Mouse (Mus musculus) stomach, postnatal 0 days (tissue): ENCODE results near the gene Fmn2. TPM values are rescaled to one million over a fixed set of nuclear protein-coding genes. Genes with fewer than 3 reads are reported as not detected.

Experiments
- ATAC-seq: fragments of 200-750 bp; cut with Nextera tagmentation; 2 replicates; pipeline ENCODE4 v1.8.0; 2017; ENCODE audit not compliant: low FRiP score, low TSS enrichment
- DNase-seq: peaks from one replicate; pipeline ENCODE4 v3.0.0-alpha.2; 2016; ENCODE audit warnings: low spot score
- H3K27ac ChIP-seq: fragments of 300-500 bp; sonication (generic); replicated peaks from 2 replicates; pipeline ENCODE4 v1.5.1; 2014; ENCODE audit warnings: mild to moderate bottlenecking, control low read depth
- H3K27me3 ChIP-seq: fragments of 300-500 bp; sonication (generic); 2 replicates; pipeline ENCODE4 v1.6.1; 2014; ENCODE audit warnings: low read length; ENCODE audit not compliant: control insufficient read depth, insufficient read depth
- H3K36me3 ChIP-seq: fragments of 300-500 bp; sonication (generic); 2 replicates; pipeline ENCODE4 v1.6.1; 2014; ENCODE audit warnings: low read length, mixed read lengths; ENCODE audit not compliant: control insufficient read depth, insufficient read depth
- H3K4me1 ChIP-seq: fragments of 300-500 bp; sonication (generic); replicated peaks from 2 replicates; pipeline ENCODE4 v1.6.1; 2014; ENCODE audit warnings: antibody characterized with exemption; ENCODE audit not compliant: control insufficient read depth, insufficient read depth
- H3K4me2 ChIP-seq: fragments of 300-500 bp; sonication (generic); replicated peaks from 2 replicates; pipeline ENCODE4 v1.6.1; 2014; ENCODE audit warnings: low read depth, mild to moderate bottlenecking, control low read depth, moderate library complexity
- H3K4me3 ChIP-seq: fragments of 300-500 bp; sonication (generic); 2 replicates; pipeline ENCODE4 v1.5.1; 2014; ENCODE audit warnings: low read depth, low read length, control low read depth
- H3K9ac ChIP-seq: fragments of 300-500 bp; sonication (generic); 2 replicates; pipeline ENCODE4 v1.6.1; 2014; ENCODE audit warnings: mild to moderate bottlenecking, low read length, control low read depth, mixed read lengths
- H3K9me3 ChIP-seq: fragments of 300-500 bp; sonication (generic); 2 replicates; pipeline ENCODE4 v1.6.1; 2016; ENCODE audit warnings: low read length; ENCODE audit not compliant: control insufficient read depth
- CTCF ChIP-seq: IDR thresholded peaks from 2 replicates; pipeline ENCODE4 v1.5.1; 2016; ENCODE audit warnings: antibody characterized with exemption, low read depth, mild to moderate bottlenecking, moderate library complexity
- EP300 ChIP-seq: optimal IDR thresholded peaks from 2 replicates; pipeline ENCODE3; 2016; ENCODE audit warnings: antibody characterized with exemption
- WGBS: fragments of 180-500 bp; shearing (Covaris S2); extraction: QIAGEN DNeasy Blood & Tissue Kit; methylation state at CpG from one replicate; pipeline ENCODE4 v1.1.7; 2014; 5-methylcytosine and 5-hydroxymethylcytosine counted together
- polyA plus RNA-seq: library from polyadenylated mRNA; unstranded; fragments of >200 nt; fragmentation: Nextera tagmentation; extraction: Ambion mirVana; gene quantifications from 2 replicates; pipeline ENCODE4 v1.2.1, GENCODE M21; 2015

Fmn2 gene
- polyA plus RNA-seq, 1 experiment from 2014 or later: 0.67 TPM

- TF ChIP-seq EP300: no peak
- TF ChIP-seq CTCF: no peak
Measured at GRCm38 (mm10) chr1:174513419-174513818, 11.8 kb downstream of the Fmn2 start.

GRCm38 (mm10) chr1:174521976-174522770 is 20.5 kb downstream of the Fmn2 start:
- H3K4me1 ChIP-seq: no peaks in the 10 kb centered on the region
- H3K4me3 ChIP-seq: no peak overlapping the region
- no peaks in the 10 kb centered on the region for H3K27me3 ChIP-seq
- DNase-seq (no peak), ATAC-seq (no peak)
- no peaks in the 10 kb centered on the region for H3K36me3 ChIP-seq
- no peaks in the 10 kb centered on the region for H3K9me3 ChIP-seq
- TF ChIP-seq EP300 (no peak), CTCF (no peak)
- no peak overlapping the region for H3K9ac ChIP-seq
- no peak overlapping the region for H3K4me2 ChIP-seq
- 82% methylated on average over 5 of the region's 5 CpGs for WGBS
- H3K27ac ChIP-seq: no peak overlapping the region

More at GRCm38 (mm10) chr1:174513419-174513818, 11.8 kb downstream of the Fmn2 start:
- no peak overlapping the region for H3K4me2 ChIP-seq
- ATAC-seq (no peak), DNase-seq (no peak)
- 75% methylated on average over 7 of the region's 7 CpGs for WGBS
- H3K36me3 ChIP-seq: no peaks in the 10 kb centered on the region
- H3K27me3 ChIP-seq: no peaks in the 10 kb centered on the region
- H3K4me3 ChIP-seq: no peak overlapping the region
- H3K9ac ChIP-seq: no peak overlapping the region
- H3K9me3 ChIP-seq: no peaks in the 10 kb centered on the region
- no peaks in the 10 kb centered on the region for H3K4me1 ChIP-seq
- H3K27ac ChIP-seq: no peak overlapping the region

- H3K4me1 ChIP-seq: no peaks in the 10 kb centered on the region
- ATAC-seq (no peak), DNase-seq (no peak)
- H3K4me3 ChIP-seq: no peak overlapping the region
- H3K27ac ChIP-seq: no peak overlapping the region
- H3K9me3 ChIP-seq: no peaks in the 10 kb centered on the region
- H3K36me3 ChIP-seq: no peaks in the 10 kb centered on the region
- no peak overlapping the region for H3K9ac ChIP-seq
- 46% methylated on average over 4 of the region's 4 CpGs for WGBS
- no peak for TF ChIP-seq CTCF
- no peak for TF ChIP-seq EP300
- no peaks in the 10 kb centered on the region for H3K27me3 ChIP-seq
- H3K4me2 ChIP-seq: no peak overlapping the region
Measured at GRCm38 (mm10) chr1:174522809-174523511, 21.3 kb downstream of the Fmn2 start.

- no peak overlapping the region for H3K9ac ChIP-seq
- ATAC-seq: no peak
Measured at GRCm38 (mm10) chr1:174523512-174523828, 21.8 kb downstream of the Fmn2 start.

GRCm38 (mm10) chr1:174536742-174537453 is 35.3 kb downstream of the Fmn2 start:
- ATAC-seq (no peak), DNase-seq (no peak)
- H3K27me3 ChIP-seq: no peaks in the 10 kb centered on the region
- no peak overlapping the region for H3K4me3 ChIP-seq
- TF ChIP-seq EP300: no peak
- no peak for TF ChIP-seq CTCF
- no peak overlapping the region for H3K4me2 ChIP-seq
- no peak overlapping the region for H3K9ac ChIP-seq
- H3K4me1 ChIP-seq: no peaks in the 10 kb centered on the region
- no peaks in the 10 kb centered on the region for H3K36me3 ChIP-seq
- 55% methylated on average over 11 of the region's 11 CpGs for WGBS
- H3K9me3 ChIP-seq: no peaks in the 10 kb centered on the region
- H3K27ac ChIP-seq: no peak overlapping the region

More at GRCm38 (mm10) chr1:174523512-174523828, 21.8 kb downstream of the Fmn2 start:
- Histone ChIP-seq H3K4me3 (no peak overlapping the region), H3K27me3 (no peaks in the 10 kb centered on the region), H3K9me3 (no peaks in the 10 kb centered on the region), H3K4me1 (no peaks in the 10 kb centered on the region), H3K4me2 (no peak overlapping the region), H3K36me3 (no peaks in the 10 kb centered on the region), H3K27ac (no peak overlapping the region)
- TF ChIP-seq CTCF (no peak), EP300 (no peak)
- WGBS: 25% methylated on average over 1 of the region's 1 CpGs
- DNase-seq: no peak
